Mouse (Mus musculus): ENCODE measurements around the gene Gm21836.
"Not testable (repeated sequence)": the region's sequence is repeated elsewhere in the genome, so short reads cannot be mapped to it uniquely, and the experiment has no call there.

Gene Gm21836

DNA sequence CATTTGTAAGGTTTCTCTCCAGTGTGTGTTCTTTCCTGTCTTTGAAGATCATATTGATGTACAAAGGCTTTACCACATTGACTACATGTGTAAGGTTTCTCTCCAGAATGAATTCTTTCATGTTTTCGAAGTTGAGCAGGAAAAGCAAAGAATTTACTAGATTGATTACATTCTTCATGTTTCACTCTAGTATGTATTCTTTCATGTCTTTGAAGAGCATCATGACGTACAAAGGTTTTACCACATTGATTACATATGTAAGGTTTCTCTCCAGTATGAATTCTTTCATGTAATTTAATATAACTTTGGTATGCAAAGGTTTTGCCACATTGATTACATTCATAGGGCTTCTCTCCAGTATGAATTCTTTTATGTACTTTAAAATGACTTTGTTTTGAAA is at the start of gene Gm21836:
Gene Gm21836 (minus strand): TSS at position 101 of the 400 bp plus-strand sequence.
- not testable (repeated sequence) for DNase-seq (ENCODE audit: low read depth, low spot score)

DNA sequence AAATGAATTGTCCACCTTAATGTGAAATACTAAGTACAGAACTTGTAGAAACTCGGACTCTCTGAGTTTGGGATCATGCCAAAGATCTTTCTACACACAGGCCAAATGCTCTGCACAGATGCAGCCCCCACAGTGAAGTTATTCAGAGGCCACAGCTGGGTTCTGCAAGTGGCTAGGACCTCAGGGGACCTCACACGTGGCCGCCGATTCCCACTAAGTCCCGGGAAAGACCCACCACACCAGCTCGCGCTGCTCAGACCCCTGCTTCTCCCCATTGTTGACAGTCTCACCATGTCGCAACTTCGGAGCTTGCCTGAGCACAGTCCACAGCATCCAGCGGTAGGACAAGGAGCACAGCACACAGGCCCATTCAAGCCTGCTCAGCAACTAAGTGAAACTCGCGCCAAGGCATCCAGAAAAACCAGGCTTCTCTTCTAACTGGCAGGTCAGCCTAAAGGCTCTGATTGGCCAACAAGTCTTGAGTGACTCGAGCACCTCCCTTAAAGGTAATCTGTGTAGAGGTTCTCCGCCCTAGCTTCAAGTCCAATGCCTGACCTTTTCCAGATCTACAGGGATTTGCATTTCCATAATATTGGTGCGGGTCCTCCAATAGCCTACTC is 13.1 kb downstream of the Gm21836 start:
- peak; percentile 18 for DNase-seq (ENCODE audit: low read depth, low spot score)

DNA sequence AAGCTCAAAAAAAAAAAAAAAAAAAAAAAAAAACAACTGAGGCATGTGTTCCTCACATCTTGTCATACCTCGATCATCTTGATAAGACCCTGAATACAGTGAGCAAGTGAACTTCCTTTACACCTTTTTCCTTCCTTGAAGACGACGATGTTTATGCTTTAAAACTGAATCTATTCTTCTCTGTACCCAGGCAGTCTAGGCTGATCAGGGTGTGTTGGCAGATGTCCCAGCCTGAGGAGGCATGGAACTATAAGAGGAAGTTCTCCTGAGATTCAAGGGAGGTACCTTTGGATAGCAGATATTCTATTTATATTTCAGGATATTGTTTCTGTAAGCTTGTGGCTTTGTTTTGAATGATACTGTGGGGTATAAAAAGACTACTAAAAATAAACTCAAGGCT is 15.5 kb downstream of the Gm21836 start:
- no peak for DNase-seq (ENCODE audit: low read depth, low spot score)

DNA sequence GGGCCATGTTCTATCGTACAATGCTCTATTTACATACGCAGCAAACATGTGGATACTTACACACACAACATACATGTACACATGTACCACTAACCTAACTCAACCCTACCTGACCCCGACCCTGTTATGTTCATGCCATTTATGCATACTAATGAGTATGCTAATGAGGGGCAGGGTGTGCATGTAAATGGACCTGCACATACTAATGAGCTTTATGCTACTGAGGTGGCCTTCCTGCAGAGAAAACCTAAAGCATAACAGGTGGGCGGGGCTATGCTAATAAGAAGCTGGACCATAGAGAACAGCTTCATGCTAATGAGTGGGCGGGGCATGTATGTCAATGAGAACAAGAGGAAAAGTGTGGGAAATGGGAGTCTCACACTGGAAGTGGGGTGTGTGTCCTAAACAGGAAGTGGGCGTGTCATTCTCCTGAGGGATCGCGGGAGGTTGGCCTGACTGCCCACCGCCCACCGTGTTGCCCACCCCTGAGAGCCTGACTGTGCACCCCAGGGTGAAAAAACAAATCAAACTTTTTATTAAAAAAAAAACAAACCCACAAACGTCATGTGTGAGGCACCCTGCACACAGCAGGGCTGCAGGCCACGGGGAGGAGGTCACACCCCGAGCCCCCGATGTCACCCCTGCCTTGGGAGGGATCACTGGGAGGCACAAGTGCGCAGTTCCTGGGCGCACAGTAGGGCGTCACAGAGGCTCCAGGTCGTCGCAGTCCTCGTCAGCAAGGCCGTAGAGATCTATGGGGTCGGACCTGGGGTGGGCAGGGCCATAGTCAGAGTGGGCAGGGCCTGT is 17.3 kb downstream of the Gm21836 start, which contains the start of gene Ppp2r3d:
Gene Ppp2r3d (minus strand): TSS at position 803 of the 807 bp plus-strand sequence.
- peak; percentile 26 for DNase-seq (ENCODE audit: low read depth, low spot score)

DNA sequence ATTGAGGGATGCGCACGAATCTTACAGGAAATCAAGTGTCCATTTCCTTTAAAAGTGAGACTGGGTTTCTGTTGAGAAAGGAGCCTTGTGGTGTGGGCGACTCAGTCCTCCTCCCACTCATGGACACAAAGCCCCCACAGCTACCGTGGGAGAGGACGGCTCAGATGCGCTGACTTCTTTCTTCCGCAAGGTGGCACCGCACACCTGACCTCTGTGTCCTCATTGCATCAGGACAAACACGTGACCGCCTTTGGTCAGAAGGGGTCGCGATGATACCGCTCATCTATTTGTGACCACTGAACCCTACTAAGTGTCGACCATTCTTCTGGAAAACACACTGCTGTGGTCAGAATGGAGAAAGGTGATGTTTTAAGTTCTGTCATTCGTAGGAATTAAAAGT is 17.9 kb downstream of the Gm21836 start:
- DNase-seq (ENCODE audit: low read depth, low spot score) = peak; percentile 40

DNA sequence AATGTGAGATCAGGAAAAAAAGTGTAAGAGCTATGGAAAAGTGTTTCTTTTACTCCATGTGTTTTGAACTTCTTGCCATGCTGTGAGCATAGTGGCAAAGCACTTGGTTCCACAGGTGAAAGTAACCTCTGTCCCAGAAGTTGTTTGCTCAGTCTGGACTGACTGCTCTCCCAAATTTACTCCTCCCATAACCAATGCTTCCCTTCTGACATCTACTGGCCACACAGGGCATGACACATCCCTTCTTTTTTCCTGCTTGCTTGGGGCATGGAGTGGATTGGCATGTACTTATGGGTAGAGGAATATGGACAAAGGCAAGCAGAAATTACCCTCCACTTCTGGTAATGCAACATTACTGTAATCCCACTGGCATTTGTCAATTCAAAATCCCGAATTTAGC is 37.0 kb downstream of the Gm21836 start:
- no peak for DNase-seq (ENCODE audit: low read depth, low spot score)

All from WW6 (cell line).